Comparison of ENCODE assay signal across 14 mouse cellular contexts in the genomic region with DNA sequence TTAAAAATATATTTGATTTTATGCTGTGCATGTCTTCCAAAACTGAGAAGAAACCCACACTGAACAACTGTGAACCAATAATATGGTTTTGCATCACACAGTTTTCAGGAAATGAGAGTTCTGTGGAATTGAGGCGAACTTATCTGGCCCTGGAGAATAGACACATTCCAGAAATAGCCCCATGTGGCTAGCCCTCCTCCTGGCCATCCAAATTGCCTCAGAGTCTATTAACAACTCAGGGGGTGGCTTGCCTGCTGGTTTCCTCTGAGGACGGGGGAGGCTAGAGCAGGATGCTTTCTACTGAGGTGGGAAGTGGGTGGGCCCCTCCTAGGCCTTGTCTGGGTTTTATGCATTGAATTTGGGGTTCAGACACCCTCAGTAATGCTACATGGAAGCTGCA.
"Had no signal": no experiment of that assay in that cellular context is flagged by ENCODE, and none has a peak within 500 bp of the region (broad histone marks: within the 10 kb centered on the region; RNA-seq: fewer than 3 reads in every experiment).

No protein-coding gene starts in this region.

- H3K9me3 ChIP-seq: liver, embryonic 13.5 days; neural tube, embryonic 15.5 days; stomach, embryonic 15.5 days had no signal

- H3K4me3 ChIP-seq: layer of hippocampus, adult 2 months; limb, embryonic 12.5 days; liver, embryonic 13.5 days; myocyte; neural tube, embryonic 15.5 days; stomach, embryonic 15.5 days had no signal

- H3K4me1 ChIP-seq: liver, embryonic 13.5 days; stomach, embryonic 15.5 days had no signal

- H3K27me3 ChIP-seq: limb, embryonic 12.5 days; liver, embryonic 13.5 days; neural tube, embryonic 15.5 days; stomach, embryonic 15.5 days had no signal

- DNase-seq: kidney, adult 11 months; kidney, adult 9 months; kidney, postnatal 36 days; liver; liver, embryonic 13.5 days; liver, postnatal 0 days; midbrain, embryonic 14.5 days; right cerebral cortex, postnatal 4 days; thymus, postnatal 36 days had no signal

- H3K36me3 ChIP-seq: limb, embryonic 12.5 days; liver, embryonic 13.5 days; neural tube, embryonic 15.5 days; stomach, embryonic 15.5 days had no signal
